Mouse (Mus musculus): ENCODE data around the gene Lrrc4. TPM values are rescaled to one million over a fixed set of nuclear protein-coding genes. Genes with fewer than 3 reads are reported as not detected.
A peak's percentile ranks its signal among the peaks of the same experiment; 100 is the strongest.

The Lrrc4 gene
- polyA plus RNA-seq, 2 experiments from 2014 or later: 0.37 to 0.42 TPM

- no peak for ATAC-seq
Observed at GRCm38 (mm10) chr6:28853654-28854053, 22.1 kb upstream of the Lrrc4 start.

- ATAC-seq: no peak
Observed at GRCm38 (mm10) chr6:28853164-28853563, 21.6 kb upstream of the Lrrc4 start.

- no peak for ATAC-seq
Observed at GRCm38 (mm10) chr6:28852342-28852741, 20.8 kb upstream of the Lrrc4 start.

- ATAC-seq: no peak
Observed at GRCm38 (mm10) chr6:28850326-28850900, 18.9 kb upstream of the Lrrc4 start.

- ATAC-seq: no peak
Observed at GRCm38 (mm10) chr6:28849317-28849716, 17.8 kb upstream of the Lrrc4 start.

- no peak for ATAC-seq
Observed at GRCm38 (mm10) chr6:28848891-28849290, 17.3 kb upstream of the Lrrc4 start.

- ATAC-seq: no peak
Observed at GRCm38 (mm10) chr6:28848285-28848794, 16.8 kb upstream of the Lrrc4 start.

- no peak for ATAC-seq
Observed at GRCm38 (mm10) chr6:28847616-28848015, 16.1 kb upstream of the Lrrc4 start.

- ATAC-seq: no peak
Observed at GRCm38 (mm10) chr6:28845610-28846009, 14.1 kb upstream of the Lrrc4 start.

GRCm38 (mm10) chr6:28842375-28843276, 11.1 kb upstream of the Lrrc4 start:
- ATAC-seq: no peak

GRCm38 (mm10) chr6:28841569-28841968, 10.0 kb upstream of the Lrrc4 start:
- no peak for ATAC-seq

- ATAC-seq: no peak
Observed at GRCm38 (mm10) chr6:28836600-28836999, 5.1 kb upstream of the Lrrc4 start.

- ATAC-seq: no peak
Observed at GRCm38 (mm10) chr6:28834046-28834445, 2.5 kb upstream of the Lrrc4 start.

GRCm38 (mm10) chr6:28833380-28833822, 1.9 kb upstream of the Lrrc4 start:
- no peak for ATAC-seq

- peak; percentile 20 for ATAC-seq
Observed at GRCm38 (mm10) chr6:28832751-28833291, 1.3 kb upstream of the Lrrc4 start.

- no peak for ATAC-seq
Observed at GRCm38 (mm10) chr6:28831854-28832750, 555 bp upstream of the Lrrc4 start.

- no peak for ATAC-seq
Observed at GRCm38 (mm10) chr6:28830306-28830705, 1.2 kb downstream of the Lrrc4 start.

- ATAC-seq: no peak
Observed at GRCm38 (mm10) chr6:28828593-28828992, 3.0 kb downstream of the Lrrc4 start.

GRCm38 (mm10) chr6:28827565-28827964, 4.0 kb downstream of the Lrrc4 start:
- ATAC-seq: no peak

GRCm38 (mm10) chr6:28826689-28827389, 4.7 kb downstream of the Lrrc4 start:
- ATAC-seq: no peak

- no peak for ATAC-seq
Observed at GRCm38 (mm10) chr6:28825894-28826293, 5.7 kb downstream of the Lrrc4 start.

- ATAC-seq: no peak
Observed at GRCm38 (mm10) chr6:28823802-28824201, 7.7 kb downstream of the Lrrc4 start.
